Mouse (Mus musculus) megakaryocyte, embryonic 14.5 days (primary cell): ENCODE measurements around the gene Cdt1.

Experiments used
- FLI1 ChIP-seq: IDR thresholded peaks from 2 replicates; pipeline ENCODE4 v1.6.1; 2012; ENCODE audit warnings: low read length, inconsistent platforms, mixed read lengths
- GATA1 ChIP-seq: IDR thresholded peaks from 3 replicates; pipeline ENCODE4 v1.6.1; 2012; ENCODE audit warnings: mixed read lengths, low read length, inconsistent platforms, borderline replicate concordance

- TF ChIP-seq GATA1, result no peak
- no peak for TF ChIP-seq FLI1
Observed at GRCm38 (mm10) chr8:122573577-122573976, 5.8 kb downstream of the Cdt1 start.
